Mouse (Mus musculus) splenic B cell, adult 2 months (primary cell): ENCODE measurements around the gene Akip1.
A peak's percentile ranks its signal among the peaks of the same experiment; 100 is the strongest.

Experiments used
- DNase-seq: peaks from one replicate; pipeline ENCODE4 v3.0.0-alpha.2; 2011; ENCODE audit warnings: low read depth, low spot score
- H3K27me3 ChIP-seq: 2 replicates; pipeline ENCODE4 v1.6.1; 2012; ENCODE audit warnings: mild to moderate bottlenecking, low read length, moderate library complexity, mixed read lengths; ENCODE audit not compliant: control insufficient read depth, poor library complexity, insufficient read depth, severe bottlenecking
- H3K36me3 ChIP-seq: 2 replicates; pipeline ENCODE4 v1.6.1; 2012; ENCODE audit warnings: mild to moderate bottlenecking, low read length, moderate library complexity, mixed read lengths; ENCODE audit not compliant: control insufficient read depth, poor library complexity, insufficient read depth, severe bottlenecking

The Akip1 gene

DNA sequence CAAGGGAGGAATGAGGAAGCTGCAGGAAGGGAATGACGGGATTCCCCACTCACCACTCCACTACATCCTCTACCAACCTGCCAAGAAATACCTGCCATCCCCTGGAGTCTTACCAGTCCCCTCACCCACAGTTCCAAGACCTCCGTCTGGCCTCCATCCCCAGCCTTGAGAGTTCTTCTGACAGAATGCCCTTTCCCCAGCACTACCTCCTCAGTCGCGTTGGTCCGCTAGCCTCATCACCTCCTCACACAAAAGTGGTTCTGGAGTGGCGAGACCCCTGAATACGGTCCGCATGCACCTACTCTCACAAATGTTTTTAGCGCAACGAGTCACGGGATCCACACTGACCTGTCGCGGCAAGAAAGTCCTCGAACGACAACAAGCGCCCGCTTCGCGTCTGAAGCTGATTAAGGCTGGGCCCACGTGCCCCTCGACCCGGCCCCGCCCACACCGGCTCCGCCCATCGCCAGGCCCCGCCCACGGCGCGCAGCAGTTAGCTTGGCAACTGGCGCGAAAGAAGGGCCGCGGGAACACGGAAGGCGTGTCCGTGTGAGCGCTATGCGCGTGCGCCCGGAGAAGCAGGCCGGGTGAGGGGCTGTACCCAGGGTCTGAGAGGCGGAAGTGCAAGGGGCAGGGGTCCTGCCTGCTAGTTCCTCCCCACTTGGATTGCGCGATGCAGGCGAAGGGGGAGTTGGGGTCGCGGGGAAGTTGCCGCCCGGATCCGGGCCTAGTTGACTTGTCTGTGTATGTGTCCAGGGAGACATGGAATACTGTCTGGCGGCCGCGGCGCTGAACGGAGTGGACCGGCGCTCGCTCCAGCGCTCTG lies at the start of gene Akip1, which contains the start of gene St5:
TSS of gene Akip1 (plus strand) at position 501 of the 826 bp plus-strand sequence.
TSS of gene St5 (minus strand) at position 416 of the 826 bp plus-strand sequence.
- H3K27me3 ChIP-seq: no peaks in the 10 kb centered on the region
- peaks cover 2% of the 10 kb centered on the region; the same call in 1 of the 2 replicates for H3K36me3 ChIP-seq
- DNase-seq: peak; percentile 94

DNA sequence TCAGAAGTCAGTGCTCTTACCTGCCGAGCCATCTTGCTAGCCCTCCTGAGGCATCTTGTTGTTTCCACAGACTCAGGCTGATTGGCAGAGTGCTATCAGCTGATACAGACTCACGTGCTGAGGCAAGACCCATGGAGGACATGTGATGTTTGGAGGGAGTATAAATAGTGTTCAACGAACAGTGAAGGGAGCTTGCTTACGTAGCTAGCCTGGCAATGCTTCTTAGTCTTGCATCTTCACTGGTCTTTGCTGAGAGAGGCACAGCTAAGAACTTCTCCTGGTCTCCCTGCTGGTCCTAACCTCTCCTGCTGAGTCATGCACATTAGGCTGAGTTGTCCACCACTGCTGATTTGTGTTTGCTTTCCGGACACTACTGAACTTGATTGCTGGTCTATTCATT lies 48.6 kb upstream of the Akip1 start:
- no peaks in the 10 kb centered on the region for H3K27me3 ChIP-seq
- H3K36me3 ChIP-seq: no peaks in the 10 kb centered on the region
- no peak for DNase-seq

DNA sequence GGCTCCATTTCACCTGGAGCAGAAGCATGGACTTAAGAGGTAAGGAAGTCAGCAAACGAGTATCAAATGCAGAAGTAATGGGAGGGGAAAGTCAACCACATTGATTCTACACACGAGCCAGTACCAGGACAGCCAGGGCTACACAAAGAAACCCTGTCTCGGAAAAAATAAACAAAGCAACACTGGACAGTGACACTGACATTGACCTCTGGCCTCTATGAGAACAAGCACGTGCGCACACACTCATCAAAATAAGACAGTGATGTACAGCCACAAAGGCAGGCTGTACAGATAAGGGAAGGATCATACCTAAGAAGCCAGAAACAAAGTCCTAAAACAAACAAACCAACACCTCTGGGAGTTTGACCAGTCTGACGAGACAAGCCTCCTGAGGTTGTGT lies 45.6 kb upstream of the Akip1 start:
- Histone ChIP-seq H3K27me3 (no peaks in the 10 kb centered on the region; the same call in 1 of the 2 replicates), H3K36me3 (no peaks in the 10 kb centered on the region)
- no peak for DNase-seq

DNA sequence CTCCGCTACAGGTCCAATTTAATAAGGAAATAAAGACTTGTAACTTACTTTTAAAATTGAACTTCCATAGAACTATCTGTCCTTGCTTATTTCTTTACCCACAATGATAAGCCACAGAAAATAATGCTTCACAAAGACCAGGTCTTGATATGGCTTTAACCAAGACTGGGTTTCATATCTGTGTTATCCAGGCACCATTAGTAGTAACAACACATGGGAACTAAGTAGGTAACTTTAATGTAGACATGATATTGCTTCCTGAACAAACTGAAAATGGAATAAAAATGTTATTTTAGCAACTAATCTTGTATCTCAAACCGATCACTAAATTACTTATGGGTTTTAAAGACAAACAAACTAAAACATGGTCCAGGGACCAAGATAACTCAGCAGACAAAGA lies 44.2 kb upstream of the Akip1 start:
- no peaks in the 10 kb centered on the region; the same call in 1 of the 2 replicates for H3K27me3 ChIP-seq
- H3K36me3 ChIP-seq: no peaks in the 10 kb centered on the region
- no peak for DNase-seq

DNA sequence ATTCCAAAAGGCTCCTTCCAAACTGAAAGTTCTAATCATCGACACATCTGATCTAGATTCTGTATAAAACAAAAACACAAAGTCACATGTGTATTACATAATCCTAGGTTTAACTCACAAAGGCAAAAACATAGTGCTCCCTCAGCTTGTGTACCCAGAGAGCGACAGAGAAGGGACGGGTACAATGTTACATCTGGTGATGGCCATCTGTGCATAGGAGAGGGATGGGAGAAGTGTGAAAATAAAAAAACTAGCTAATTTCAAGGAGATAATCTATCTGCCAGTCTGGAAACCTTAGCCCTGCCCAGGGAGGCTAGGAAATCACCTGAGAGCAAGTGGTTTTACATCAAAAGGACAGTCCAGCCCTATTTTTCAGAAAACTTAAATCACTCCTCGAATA lies 40.9 kb upstream of the Akip1 start:
- no peak for DNase-seq
- Histone ChIP-seq H3K36me3 (no peaks in the 10 kb centered on the region), H3K27me3 (no peaks in the 10 kb centered on the region; the same call in 1 of the 2 replicates)

DNA sequence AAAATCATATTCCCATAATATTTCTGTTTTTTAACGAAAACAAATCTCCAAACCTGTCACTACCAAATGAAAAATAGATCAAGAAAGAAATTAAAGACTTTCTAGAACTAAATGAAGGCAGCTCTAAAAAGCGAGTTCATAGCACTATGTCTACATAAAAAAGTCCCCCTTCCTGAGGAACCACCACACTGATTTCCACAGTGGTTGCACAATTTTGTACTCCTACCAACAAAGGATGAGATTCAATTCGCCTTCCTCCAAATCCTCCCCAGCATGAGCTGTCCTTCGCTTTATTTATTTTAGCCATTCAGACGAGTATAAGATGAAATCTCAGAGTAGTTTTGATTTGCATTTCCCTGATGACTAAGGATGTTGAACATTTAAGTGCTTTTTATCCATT lies 36.8 kb upstream of the Akip1 start:
- no peak for DNase-seq

DNA sequence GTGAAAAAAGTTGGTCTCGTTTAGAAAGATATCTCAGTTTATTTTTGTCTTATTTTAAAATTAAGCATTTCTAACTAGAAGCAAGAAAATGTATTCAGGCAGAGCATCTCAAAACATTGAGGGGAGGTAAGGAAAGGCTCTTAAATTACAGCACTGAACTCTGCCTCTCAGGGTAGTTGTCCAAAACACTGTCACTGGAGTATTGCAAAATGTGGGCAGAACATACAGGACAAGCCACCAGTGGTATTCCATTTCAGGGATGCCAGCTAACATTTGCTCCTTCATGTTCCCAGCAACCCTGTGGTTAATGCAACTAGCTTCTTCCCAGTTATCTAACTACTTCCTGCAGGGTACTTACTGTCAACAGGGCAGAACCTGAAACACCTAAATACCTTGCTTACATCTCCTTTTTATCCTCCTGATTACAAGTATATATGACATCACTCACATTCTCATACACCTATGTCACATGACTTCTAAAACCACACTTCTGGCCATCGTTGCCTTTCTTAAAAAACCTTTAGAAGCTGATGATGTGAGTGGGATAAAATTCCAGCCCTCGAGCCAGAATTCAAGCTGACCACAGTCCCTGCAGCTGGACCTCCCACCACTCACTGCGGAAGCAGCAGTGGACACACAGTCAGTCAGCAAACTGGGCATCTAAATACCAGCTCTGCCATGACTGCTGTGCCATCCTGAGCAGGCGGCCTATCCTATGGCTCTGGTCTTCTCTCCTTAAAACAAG lies 33.9 kb upstream of the Akip1 start:
- no peak for DNase-seq
- H3K27me3 ChIP-seq: 0 out of 2 replicates have a peak, but pooled peaks cover 1% of the 10 kb centered on the region
- no peaks in the 10 kb centered on the region for H3K36me3 ChIP-seq

More for the DNA sequence above, 36.8 kb upstream of the Akip1 start:
- Histone ChIP-seq H3K36me3 (no peaks in the 10 kb centered on the region), H3K27me3 (no peaks in the 10 kb centered on the region; the same call in 1 of the 2 replicates)

DNA sequence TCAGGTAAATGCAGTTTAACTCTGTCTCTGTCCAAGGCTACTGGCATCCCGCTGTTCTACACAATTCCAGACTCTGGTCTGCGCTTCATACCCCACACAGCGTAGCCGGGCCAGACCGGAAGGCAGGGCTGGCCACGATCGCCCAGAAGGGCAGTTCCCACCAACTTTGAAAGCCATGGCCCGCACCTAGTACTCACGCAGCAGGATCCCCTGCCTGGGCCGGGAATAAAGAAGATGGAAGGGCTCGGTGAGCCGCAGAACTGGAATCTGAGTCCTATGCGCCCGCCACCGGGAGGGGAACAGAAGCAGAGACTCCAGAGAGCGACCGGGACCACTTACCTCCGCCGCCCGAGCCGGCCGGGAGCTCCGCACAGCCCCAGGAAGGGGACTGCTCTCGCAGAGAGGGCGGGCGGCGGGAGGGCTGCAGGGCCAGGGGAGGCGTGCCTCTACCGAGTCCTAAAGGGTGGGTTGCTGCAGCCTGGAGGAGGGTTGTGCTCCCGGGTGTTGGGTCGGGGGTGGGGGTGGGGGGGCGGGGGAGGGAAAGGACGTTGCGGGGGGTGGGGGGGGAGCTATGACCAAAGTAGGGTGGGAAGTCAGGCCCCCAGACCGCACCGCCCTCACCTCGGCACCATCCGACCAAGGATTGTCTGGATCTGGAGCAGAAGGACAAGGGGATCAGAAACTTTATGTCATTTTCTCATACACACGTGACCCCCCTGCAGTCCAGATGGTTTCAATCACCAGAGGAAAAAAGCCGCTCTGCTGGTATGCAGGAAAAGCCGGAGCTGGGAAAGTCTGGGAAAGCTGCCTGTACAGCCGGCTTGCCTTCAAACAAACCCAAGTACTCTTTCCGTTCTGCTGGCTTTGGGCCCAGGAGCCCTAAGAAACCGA lies 31.7 kb upstream of the Akip1 start:
- 0 out of 2 replicates have a peak, but pooled peaks cover 3% of the 10 kb centered on the region for H3K27me3 ChIP-seq
- H3K36me3 ChIP-seq: no peaks in the 10 kb centered on the region
- DNase-seq: no peak

DNA sequence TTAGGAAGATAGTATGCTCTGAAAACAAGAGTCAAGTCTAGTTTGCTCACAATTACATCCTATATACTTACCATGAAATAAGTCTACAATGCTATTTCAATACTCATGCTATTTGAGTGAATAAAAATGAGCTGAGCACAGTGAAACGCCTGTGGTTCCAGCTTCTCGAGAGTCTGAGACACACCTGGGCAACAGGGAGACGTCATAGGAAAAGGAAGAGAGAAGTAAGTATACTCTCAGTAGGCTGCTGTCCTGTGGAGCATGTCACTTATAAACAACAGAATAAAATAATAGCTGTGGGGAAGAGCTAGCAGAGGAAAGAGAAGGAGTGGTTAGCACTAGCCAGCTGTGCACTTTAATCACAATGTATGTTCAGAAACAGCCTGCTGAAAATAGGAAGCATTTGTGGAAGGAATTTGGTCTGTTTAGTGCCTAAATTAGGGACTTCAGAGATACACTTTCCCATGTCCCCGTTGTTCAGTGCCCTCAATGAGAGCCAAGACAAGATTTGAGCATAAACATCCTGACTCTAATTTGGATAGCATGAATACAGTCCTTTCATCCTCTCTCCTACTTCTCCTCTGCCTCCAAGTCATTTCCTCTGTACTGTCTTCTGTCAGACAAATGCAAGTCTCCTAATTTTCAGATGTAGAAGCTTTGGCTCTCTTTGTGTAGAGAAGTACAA lies 28.4 kb upstream of the Akip1 start:
- Histone ChIP-seq H3K36me3 (no peaks in the 10 kb centered on the region), H3K27me3 (0 out of 2 replicates have a peak, but pooled peaks cover 3% of the 10 kb centered on the region)
- DNase-seq: no peak

DNA sequence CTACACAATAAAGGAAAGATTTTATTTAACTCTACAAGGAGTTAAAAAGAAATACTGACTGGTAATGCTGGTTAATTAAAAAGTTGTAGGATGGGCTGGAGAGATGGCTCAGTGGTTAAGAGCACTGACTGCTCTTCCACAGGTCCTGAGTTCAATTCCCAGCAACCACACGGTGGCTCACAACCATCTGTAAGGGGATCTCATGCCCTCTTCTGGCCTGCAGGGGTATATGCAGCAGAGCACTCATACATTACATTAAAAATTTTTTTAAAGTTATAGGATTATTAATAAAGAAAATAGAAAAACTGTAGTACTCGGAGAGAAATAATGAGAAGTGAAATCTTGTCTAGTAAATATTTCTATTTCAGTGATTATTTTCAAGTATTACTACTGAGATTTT lies 23.2 kb upstream of the Akip1 start:
- DNase-seq: no peak
- Histone ChIP-seq H3K36me3 (no peaks in the 10 kb centered on the region), H3K27me3 (0 out of 2 replicates have a peak, but pooled peaks cover 2% of the 10 kb centered on the region)

DNA sequence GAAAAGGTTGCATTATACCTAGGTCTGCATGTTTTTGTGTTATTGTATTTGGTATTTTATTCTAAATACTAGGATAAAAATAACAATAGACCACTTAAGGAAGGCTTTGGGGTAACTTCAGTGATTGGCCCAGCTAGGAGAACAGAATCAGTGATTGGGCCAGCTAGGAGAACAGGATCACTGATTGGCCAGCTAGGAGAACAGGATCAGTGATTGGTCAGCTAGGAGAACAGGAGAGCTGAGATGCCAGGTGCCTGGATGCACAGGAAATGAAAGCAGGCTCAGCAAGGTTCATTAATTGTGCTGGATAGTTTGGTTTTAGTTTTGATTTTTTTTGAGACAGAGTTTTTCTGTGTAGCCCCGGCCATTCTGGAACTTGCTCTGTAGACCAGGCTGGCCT lies 22.6 kb upstream of the Akip1 start:
- H3K36me3 ChIP-seq: no peaks in the 10 kb centered on the region
- DNase-seq: no peak
- no peaks in the 10 kb centered on the region for H3K27me3 ChIP-seq

DNA sequence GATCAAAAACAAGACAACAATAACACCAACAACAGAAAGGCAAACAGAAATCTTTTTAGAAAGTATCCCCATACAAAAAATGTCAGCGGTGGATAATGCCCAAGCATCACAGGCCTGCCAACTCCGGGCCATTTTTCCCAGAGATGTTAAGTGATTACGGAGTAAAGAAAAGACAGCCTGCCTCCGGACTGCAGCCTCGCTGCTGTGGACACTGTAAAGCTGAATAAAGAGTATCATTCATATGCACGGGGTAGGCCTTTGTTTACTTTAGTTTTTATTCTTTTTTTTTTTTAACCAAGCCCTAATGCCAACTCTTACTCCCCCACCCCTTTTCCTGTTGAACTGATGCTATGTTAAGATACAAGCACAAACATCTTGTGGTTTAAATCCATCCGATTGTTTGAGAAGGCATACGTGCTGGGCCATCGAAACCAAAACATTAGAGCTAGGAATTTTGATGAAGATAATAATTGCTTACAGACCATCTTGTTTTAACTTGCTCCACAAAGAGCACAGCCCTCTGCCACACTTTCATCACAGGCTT lies 16.8 kb upstream of the Akip1 start:
- no peaks in the 10 kb centered on the region for H3K36me3 ChIP-seq
- no peaks in the 10 kb centered on the region for H3K27me3 ChIP-seq
- no peak for DNase-seq

DNA sequence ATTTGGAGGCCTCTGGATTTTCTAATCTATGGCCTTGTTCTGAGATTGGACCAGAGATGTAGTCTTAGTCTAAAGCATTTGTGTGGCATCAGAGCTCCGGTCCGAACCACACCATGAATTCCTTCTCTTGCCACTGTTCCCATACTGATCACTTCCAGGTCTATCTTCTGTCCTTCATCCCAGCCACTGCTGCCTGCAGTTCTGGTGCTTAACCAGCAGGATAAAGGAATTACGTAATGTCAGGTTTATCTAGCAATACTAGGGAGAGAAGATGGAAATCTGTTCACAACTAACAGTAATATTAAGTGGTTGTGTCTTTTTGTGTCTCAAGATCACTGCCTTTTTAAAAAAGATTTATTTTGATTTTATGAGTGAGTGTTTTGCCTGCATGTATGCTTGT lies 13.4 kb upstream of the Akip1 start:
- no peaks in the 10 kb centered on the region for H3K27me3 ChIP-seq
- DNase-seq: no peak
- no peaks in the 10 kb centered on the region for H3K36me3 ChIP-seq

DNA sequence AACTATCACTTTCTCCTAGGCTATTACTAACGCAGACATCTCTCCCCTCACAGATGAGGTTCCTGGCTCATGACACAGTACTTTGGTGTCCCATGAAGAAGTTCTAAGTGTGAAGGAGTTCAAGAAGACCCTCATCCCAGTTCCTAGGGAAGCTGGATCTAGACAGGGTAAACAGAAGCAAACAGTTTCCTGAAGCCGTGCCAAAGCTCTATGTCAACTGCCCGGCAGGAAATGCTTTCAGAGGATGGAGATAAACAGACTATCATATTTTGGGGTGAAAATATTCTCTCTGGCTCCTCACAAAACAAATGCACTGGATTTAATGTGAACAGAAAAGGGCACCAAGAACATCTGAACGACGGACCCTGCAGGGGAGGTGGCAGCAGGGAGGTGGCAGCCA lies 12.5 kb upstream of the Akip1 start:
- Histone ChIP-seq H3K36me3 (no peaks in the 10 kb centered on the region), H3K27me3 (no peaks in the 10 kb centered on the region)
- no peak for DNase-seq
